Mouse (Mus musculus) adrenal gland, postnatal 4 days (tissue): ENCODE measurements around the gene Mxra8. TPM values are rescaled to one million over a fixed set of nuclear protein-coding genes. Genes with fewer than 3 reads are reported as not detected.

Experiments
- DNase-seq, 2 experiments: peaks; one replicate each; pipeline ENCODE4 v3.0.0; 2021 to 2022; ENCODE audit warnings: low spot score in 2 of 2, mixed read lengths in 2 of 2
- long read RNA-seq, 2 experiments: library from polyadenylated mRNA; stranded (forward); transcript quantifications; one replicate each; pipeline ENCODE4 v2.0.0; 2021
- total RNA-seq, 2 experiments: library from RNA; stranded (reverse); gene quantifications; 2 replicates each; pipeline ENCODE4 v1.2.3; 2021

The Mxra8 gene
- 10 to 100 TPM; 86.3 to 93.5 TPM for total RNA-seq
- long read RNA-seq, experiment 1, partial matches to known transcripts: 5 of 50 reads
- long read RNA-seq, experiment 1, other reads (novel, unspliced or antisense): 44 of 50 reads
- long read RNA-seq, experiment 2, partial matches to known transcripts: 35 of 57 reads
- long read RNA-seq, experiment 2, other reads (novel, unspliced or antisense): 20 of 57 reads

GRCm38 (mm10) chr4:155839483-155839910 lies at the start of gene Mxra8:
TSS of gene Mxra8 (plus strand) at chr4:155839680.
- DNase-seq: peak; percentile 64 to 65

GRCm38 (mm10) chr4:155790021-155790489 lies 49.4 kb upstream of the Mxra8 start, which contains the start of gene Ankrd65:
TSS of gene Ankrd65 (plus strand) at chr4:155790439.
- DNase-seq: no peak

- DNase-seq: no peak
Measured at GRCm38 (mm10) chr4:155790650-155791161, 48.8 kb upstream of the Mxra8 start.

- no peak for DNase-seq
Measured at GRCm38 (mm10) chr4:155791240-155791933, 48.1 kb upstream of the Mxra8 start.

- no peak for DNase-seq
Measured at GRCm38 (mm10) chr4:155793730-155794129, 45.8 kb upstream of the Mxra8 start.

GRCm38 (mm10) chr4:155802075-155802474 lies 37.4 kb upstream of the Mxra8 start:
- no peak for DNase-seq

- DNase-seq: no peak
Measured at GRCm38 (mm10) chr4:155802741-155803339, 36.6 kb upstream of the Mxra8 start, which contains the start of gene Mrpl20. TSS of gene Mrpl20 (plus strand) at chr4:155802878.

- DNase-seq: peak; percentile 92
Measured at GRCm38 (mm10) chr4:155803340-155804041, 36.0 kb upstream of the Mxra8 start.

- DNase-seq: no peak
Measured at GRCm38 (mm10) chr4:155807841-155808240, 31.6 kb upstream of the Mxra8 start.

GRCm38 (mm10) chr4:155811929-155812664 lies 27.4 kb upstream of the Mxra8 start, which contains the start of gene Ccnl2:
TSS of gene Ccnl2 (plus strand) at chr4:155812489.
- DNase-seq: peak; percentile 82 to 91

GRCm38 (mm10) chr4:155812665-155813181 lies 26.8 kb upstream of the Mxra8 start:
- no peak for DNase-seq

GRCm38 (mm10) chr4:155817533-155817932 lies 21.9 kb upstream of the Mxra8 start:
- no peak for DNase-seq

GRCm38 (mm10) chr4:155821025-155821424 lies 18.5 kb upstream of the Mxra8 start:
- no peak for DNase-seq

- DNase-seq: no peak
Measured at GRCm38 (mm10) chr4:155823443-155823842, 16.0 kb upstream of the Mxra8 start.

GRCm38 (mm10) chr4:155829866-155830265 lies 9.6 kb upstream of the Mxra8 start:
- DNase-seq: no peak

- DNase-seq: no peak
Measured at GRCm38 (mm10) chr4:155830596-155830995, 8.9 kb upstream of the Mxra8 start.

GRCm38 (mm10) chr4:155831205-155831766 lies 8.2 kb upstream of the Mxra8 start, which contains the start of gene Aurkaip1:
TSS of gene Aurkaip1 (plus strand) at chr4:155831272.
- peak; percentile 86 to 95 for DNase-seq

GRCm38 (mm10) chr4:155831831-155832230 lies 7.6 kb upstream of the Mxra8 start:
- no peak for DNase-seq

- DNase-seq: no peak
Measured at GRCm38 (mm10) chr4:155832321-155832720, 7.2 kb upstream of the Mxra8 start.

GRCm38 (mm10) chr4:155833234-155833633 lies 6.2 kb upstream of the Mxra8 start:
- no peak for DNase-seq
